Mouse (Mus musculus): ENCODE results near the gene Sgpp2. TPM values are rescaled to one million over a fixed set of nuclear protein-coding genes. Genes with fewer than 3 reads are reported as not detected.

The Sgpp2 gene
- total RNA-seq, 2 experiments from 2014 or later: 0.82 to 1.1 TPM

GRCm38 (mm10) chr1:78451070-78451854 lies 141.1 kb downstream of the Sgpp2 start:
- DNase-seq: no peak

DNA sequence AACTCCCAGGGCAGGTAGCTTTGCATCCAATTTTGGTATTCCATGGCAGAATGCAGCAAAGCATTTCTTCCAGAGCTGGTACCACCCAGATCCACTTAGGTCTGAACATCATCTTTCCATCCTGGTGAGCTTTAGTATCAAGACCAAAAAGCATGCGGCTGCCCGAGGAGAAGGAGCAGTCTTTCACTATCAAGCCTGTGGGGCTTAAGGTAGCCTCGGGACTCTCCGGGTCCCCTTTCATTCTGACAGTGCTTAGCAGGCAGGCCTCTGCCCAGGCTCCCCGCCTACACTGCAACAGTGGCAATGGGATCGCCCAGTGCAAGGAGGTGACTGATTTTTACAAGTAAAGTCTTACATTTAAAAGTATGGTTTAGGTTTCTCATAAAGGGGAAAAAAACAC lies 142.4 kb downstream of the Sgpp2 start:
- no peak for DNase-seq

DNA sequence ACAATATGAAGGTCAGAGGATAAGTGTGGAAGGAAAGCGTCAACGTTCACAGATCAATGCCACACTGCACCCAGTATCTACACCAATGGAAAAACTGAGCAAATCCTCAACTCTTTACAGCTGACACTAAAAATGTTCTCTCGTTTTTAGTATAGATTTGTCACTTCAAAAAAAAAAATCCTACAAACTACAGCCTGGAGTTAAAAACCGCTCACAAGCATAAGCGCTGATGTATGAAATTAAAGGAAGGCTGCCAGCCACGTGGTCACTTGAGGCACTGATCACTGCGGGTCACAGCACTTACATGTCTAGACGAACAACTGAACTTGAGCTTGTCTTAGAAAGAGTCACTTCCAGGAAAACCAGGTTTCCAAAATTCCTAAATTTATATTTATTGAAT lies 143.7 kb downstream of the Sgpp2 start:
- DNase-seq: no peak

- DNase-seq: peak; percentile 21 to 29
Observed at GRCm38 (mm10) chr1:78454659-78455058, 144.5 kb downstream of the Sgpp2 start.

Other genes with a start within 250 kb of the Sgpp2 start
- gene Pax3, start 113.2 kb upstream of the Sgpp2 start, total RNA-seq (2021): not detected
- 10 to 100 TPM; 71.0 to 77.3 TPM for gene Farsb, start 178.6 kb downstream of the Sgpp2 start, total RNA-seq (2021)
- 1 to 10 TPM; 2.1 to 3.1 TPM for gene Mogat1, start 200.6 kb downstream of the Sgpp2 start, total RNA-seq (2021)
- gene BC035947, start 201.8 kb downstream of the Sgpp2 start, total RNA-seq (2021): under 1 TPM in 1 of 2 experiments, not detected in 1; 0.17 TPM